Mouse (Mus musculus) megakaryocyte, embryonic 14.5 days (primary cell): ENCODE measurements around the gene Hoxa2.

Source experiments
- FLI1 ChIP-seq: IDR thresholded peaks from 2 replicates; pipeline ENCODE4 v1.6.1; 2012; ENCODE audit warnings: low read length, inconsistent platforms, mixed read lengths
- GATA1 ChIP-seq: IDR thresholded peaks from 3 replicates; pipeline ENCODE4 v1.6.1; 2012; ENCODE audit warnings: mixed read lengths, low read length, inconsistent platforms, borderline replicate concordance

DNA sequence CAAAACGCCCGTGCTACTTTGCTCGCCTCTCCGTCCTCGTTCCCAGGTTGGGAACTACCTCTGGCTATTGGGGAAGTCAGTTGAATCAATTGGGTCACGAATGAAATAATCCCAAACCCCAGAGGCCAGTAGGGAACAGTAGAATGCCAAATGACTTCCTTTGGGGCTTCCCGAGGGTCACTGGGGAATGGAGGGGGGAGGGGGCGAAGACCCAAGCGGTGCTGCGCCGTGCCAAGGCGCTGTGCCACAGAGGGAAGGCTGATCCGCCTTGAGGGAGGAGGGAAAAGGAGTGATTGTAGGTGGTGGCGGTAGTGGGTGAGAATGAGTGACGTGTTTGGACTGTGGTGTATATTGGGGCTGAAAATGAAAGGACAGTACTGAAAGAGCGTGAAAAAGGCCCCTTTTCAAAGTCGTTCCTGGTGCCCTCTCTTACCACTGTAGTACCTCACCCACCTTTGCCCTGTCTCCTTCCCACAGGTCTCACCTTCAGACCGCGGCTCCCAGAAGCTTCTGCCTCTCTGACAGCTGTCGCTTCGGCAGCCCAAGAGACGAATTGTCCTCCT, 48.0 kb upstream of the Hoxa2 start:
- no peak for TF ChIP-seq GATA1
- no peak for TF ChIP-seq FLI1
